Mouse (Mus musculus) liver, embryonic 12.5 days (tissue): ENCODE results near the gene Tdrkh. TPM values are rescaled to one million over a fixed set of nuclear protein-coding genes. Genes with fewer than 3 reads are reported as not detected.

Experiments
- ATAC-seq: fragments of 200-750 bp; cut with Nextera tagmentation; 2 replicates; pipeline ENCODE4 v1.8.0; 2017; ENCODE audit warnings: moderate number of reproducible peaks, mild to moderate bottlenecking, moderate library complexity
- H3K27ac ChIP-seq: fragments of 300-500 bp; sonication (generic); 2 replicates; pipeline ENCODE4 v1.5.1; 2016; ENCODE audit warnings: mild to moderate bottlenecking
- H3K27me3 ChIP-seq: fragments of 300-500 bp; sonication (generic); replicated peaks from 2 replicates; pipeline ENCODE4 v1.6.1; 2016; ENCODE audit warnings: mild to moderate bottlenecking, moderate library complexity
- H3K36me3 ChIP-seq: fragments of 300-500 bp; sonication (generic); 2 replicates; pipeline ENCODE4 v1.6.1; 2016; ENCODE audit warnings: mild to moderate bottlenecking, moderate library complexity
- H3K4me1 ChIP-seq: fragments of 300-500 bp; sonication (generic); 2 replicates; pipeline ENCODE4 v1.6.1; 2016
- H3K4me2 ChIP-seq: fragments of 300-500 bp; sonication (generic); 2 replicates; pipeline ENCODE4 v1.6.1; 2016; ENCODE audit warnings: mild to moderate bottlenecking, moderate library complexity
- H3K4me3 ChIP-seq: fragments of 300-500 bp; sonication (generic); 2 replicates; pipeline ENCODE4 v1.5.1; 2016; ENCODE audit warnings: mild to moderate bottlenecking, moderate library complexity
- H3K9ac ChIP-seq: fragments of 300-500 bp; sonication (generic); 2 replicates; pipeline ENCODE4 v1.6.1; 2016; ENCODE audit warnings: mild to moderate bottlenecking, moderate library complexity
- H3K9me3 ChIP-seq: fragments of 300-500 bp; sonication (generic); replicated peaks from 2 replicates; pipeline ENCODE4 v1.6.1; 2016; ENCODE audit warnings: mild to moderate bottlenecking, moderate library complexity
- WGBS: fragments of 180-500 bp; shearing (Covaris S2); methylation state at CpG from one replicate; pipeline ENCODE4 v1.1.7; 2016; ENCODE audit not compliant: insufficient replicate concordance; 5-methylcytosine and 5-hydroxymethylcytosine counted together
- polyA plus RNA-seq: library from polyadenylated mRNA; unstranded; fragments of >200 nt; fragmentation: Nextera tagmentation; extraction: Ambion mirVana; gene quantifications from 2 replicates; pipeline ENCODE4 v1.2.1, GENCODE M21; 2016

Gene Tdrkh
- polyA plus RNA-seq, 1 experiment from 2014 or later: 11.1 TPM

DNA sequence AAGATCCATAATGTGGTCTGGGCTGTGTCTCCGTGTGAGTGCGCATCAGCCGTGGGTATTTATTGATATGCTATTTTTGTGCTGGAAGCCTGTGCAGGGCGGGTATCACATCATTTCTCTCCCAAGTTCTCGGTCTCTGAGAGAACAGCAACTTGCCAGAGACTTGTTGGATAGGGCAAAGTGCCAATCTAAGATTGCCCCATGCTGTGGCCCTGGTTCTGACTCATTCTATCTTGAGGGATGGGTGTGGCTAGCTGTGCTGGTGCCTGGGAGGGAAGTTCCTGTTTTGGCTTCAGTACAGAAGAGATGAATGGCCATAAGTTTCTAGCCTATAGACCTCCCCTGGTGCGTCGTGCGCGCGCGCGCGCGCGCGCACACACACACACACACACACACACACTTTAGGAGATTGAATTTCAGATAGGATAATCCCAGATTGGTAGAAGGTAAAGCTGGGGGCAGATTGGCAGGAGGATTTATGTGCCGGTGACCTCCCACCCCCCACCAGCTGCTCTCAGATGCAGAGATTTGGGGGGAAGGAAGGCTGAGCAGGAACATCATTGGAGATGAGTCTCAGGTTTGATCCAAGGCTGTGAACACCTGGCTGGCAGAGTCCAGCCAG, 69.8 kb downstream of the Tdrkh start:
- Histone ChIP-seq H3K27ac (no peak overlapping the region), H3K27me3 (peaks cover 50% of the 10 kb centered on the region), H3K4me1 (peaks cover 11% of the 10 kb centered on the region), H3K36me3 (no peaks in the 10 kb centered on the region), H3K4me3 (no peak overlapping the region), H3K9me3 (no peaks in the 10 kb centered on the region), H3K9ac (no peak overlapping the region), H3K4me2 (no peak overlapping the region)
- no peak for ATAC-seq
- 76% methylated on average over 17 of the region's 17 CpGs for WGBS

DNA sequence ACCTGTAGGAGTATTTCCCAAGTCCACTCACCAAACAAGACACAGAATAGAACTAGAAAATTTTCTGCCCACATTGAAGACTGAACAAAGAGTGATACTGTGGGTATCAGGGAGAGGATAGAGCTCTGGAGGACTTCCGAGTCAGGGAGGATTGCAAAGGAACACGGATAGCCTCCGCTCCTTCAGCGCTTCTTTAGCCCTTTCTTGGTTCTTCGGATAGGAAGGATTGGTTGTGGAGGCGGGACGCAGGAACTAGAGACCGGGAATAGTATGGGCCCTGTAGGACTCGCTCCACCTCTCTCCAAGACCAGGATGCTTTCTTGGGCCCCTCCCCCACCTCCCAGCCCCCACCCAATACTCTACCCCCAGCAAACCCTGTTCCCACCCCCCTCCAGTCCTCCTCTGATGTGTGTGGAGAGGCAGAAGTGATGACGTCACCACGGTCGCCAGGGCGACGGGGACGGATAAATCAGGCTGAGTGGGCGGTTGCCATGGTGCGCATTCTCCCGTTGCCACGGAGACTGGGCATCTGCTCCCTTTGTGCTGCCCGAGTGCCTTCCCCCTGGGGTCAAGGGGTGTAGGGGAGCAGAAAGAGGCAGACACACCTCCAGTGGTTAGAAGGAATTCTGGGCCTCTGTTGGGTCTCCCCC, 70.8 kb downstream of the Tdrkh start:
- no peak for ATAC-seq

More for the DNA sequence above, 70.8 kb downstream of the Tdrkh start:
- H3K4me2 ChIP-seq: no peak overlapping the region
- peaks cover 40% of the 10 kb centered on the region for H3K27me3 ChIP-seq
- H3K9me3 ChIP-seq: no peaks in the 10 kb centered on the region
- no peak overlapping the region for H3K9ac ChIP-seq
- no peaks in the 10 kb centered on the region for H3K36me3 ChIP-seq
- H3K4me1 ChIP-seq: peaks cover under 1% of the 10 kb centered on the region; the same call in 1 of the 2 replicates
- WGBS: 44% methylated on average over 20 of the region's 20 CpGs
- H3K27ac ChIP-seq: no peak overlapping the region
- no peak overlapping the region for H3K4me3 ChIP-seq

Other genes starting within 250 kb of the Tdrkh start
- not detected in 2 replicates for gene Gm10696, start 235.1 kb upstream of the Tdrkh start, polyA plus RNA-seq
- not detected in 2 replicates for gene Gm5286, start 216.6 kb upstream of the Tdrkh start, polyA plus RNA-seq
- gene Gm4778, start 149.2 kb upstream of the Tdrkh start, polyA plus RNA-seq: not detected in 2 replicates
- 3.1 and 3.3 TPM in 2 replicates for gene Them4, start 103.2 kb upstream of the Tdrkh start, polyA plus RNA-seq
- gene Them5, start 71.2 kb upstream of the Tdrkh start, polyA plus RNA-seq: not detected in 2 replicates
- 0.17 and 0.21 TPM in 2 replicates for gene C2cd4d, start 50.8 kb upstream of the Tdrkh start, polyA plus RNA-seq
- 0.49 and 0.70 TPM in 2 replicates for gene Rorc, start 40.5 kb upstream of the Tdrkh start, polyA plus RNA-seq
- 0.04 TPM in 1 of 2 replicates, not detected in the other for gene Lingo4, start 14.8 kb upstream of the Tdrkh start, polyA plus RNA-seq
- 56.4 and 61.8 TPM in 2 replicates for gene Mrpl9, start 30.0 kb downstream of the Tdrkh start, polyA plus RNA-seq
- gene Oaz3, start 30.6 kb downstream of the Tdrkh start, polyA plus RNA-seq: 0.13 and 0.31 TPM in 2 replicates
- gene Celf3, start 65.0 kb downstream of the Tdrkh start, polyA plus RNA-seq: 0.22 and 0.44 TPM in 2 replicates
- not detected in 2 replicates for gene Riiad1, start 67.1 kb downstream of the Tdrkh start, polyA plus RNA-seq
- 23.9 and 25.1 TPM in 2 replicates for gene Snx27, start 169.4 kb downstream of the Tdrkh start, polyA plus RNA-seq
- not detected in 2 replicates for gene Gm10972, start 229.8 kb downstream of the Tdrkh start, polyA plus RNA-seq
- gene Tuft1, start 245.6 kb downstream of the Tdrkh start, polyA plus RNA-seq: 5.4 and 7.5 TPM in 2 replicates